Mouse (Mus musculus) gastrocnemius, postnatal 4 days (tissue): ENCODE measurements at regions not wholly inside any gene's neighbourhood (a gene's known extent, or its start where the extent isn't known, plus 50 kb on each side); places are given as distances from the start of the nearest gene placed in this dataset.
"Not testable (repeated sequence)": the region's sequence is repeated elsewhere in the genome, so short reads cannot be mapped to it uniquely, and the experiment has no call there.

ENCODE experiments used
- DNase-seq, 2 experiments: peaks; one replicate each; pipeline ENCODE4 v3.0.0; 2021 to 2022; ENCODE audit warnings: low spot score in 2 of 2, mixed read lengths in 2 of 2

DNA sequence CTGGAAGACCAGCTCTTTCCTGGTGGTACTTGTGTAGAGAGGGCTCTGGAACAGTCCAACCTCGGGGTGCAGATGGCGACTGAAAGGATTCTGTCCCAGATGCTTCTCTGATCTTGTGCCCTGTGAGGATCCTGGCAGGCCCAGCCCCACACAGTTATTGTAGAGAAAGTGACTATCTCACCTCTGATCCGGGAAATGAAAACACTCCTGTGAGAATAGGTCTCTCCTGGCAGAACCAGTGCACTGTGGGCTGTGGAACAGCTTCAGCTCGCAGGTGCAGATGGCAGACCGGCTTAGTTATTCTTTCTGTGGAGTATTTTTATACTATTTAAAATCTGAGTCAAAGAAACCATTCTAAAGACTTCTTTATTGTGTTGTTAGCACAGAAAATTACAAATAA, 742.1 kb upstream of the Marcks start:
- no peak for DNase-seq

DNA sequence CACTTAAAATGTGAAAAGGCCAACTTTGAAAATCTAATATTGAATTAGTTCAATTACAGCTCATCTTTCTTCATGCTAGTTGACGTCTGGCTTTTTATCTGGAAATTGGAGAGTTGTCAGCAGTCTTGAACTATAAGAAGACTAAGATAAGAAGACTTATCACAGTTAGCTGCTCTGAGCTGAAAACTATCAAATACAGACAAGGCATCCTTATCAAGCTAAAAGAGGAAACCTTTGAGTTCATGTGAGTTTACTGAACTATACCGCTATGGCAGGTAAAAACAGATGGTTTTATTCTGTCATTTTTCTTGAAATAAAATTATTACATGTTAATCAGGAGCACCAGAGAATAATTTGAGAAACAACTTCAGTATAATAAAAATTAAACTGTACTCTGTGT, 735.2 kb upstream of the Marcks start:
- DNase-seq: no peak

DNA sequence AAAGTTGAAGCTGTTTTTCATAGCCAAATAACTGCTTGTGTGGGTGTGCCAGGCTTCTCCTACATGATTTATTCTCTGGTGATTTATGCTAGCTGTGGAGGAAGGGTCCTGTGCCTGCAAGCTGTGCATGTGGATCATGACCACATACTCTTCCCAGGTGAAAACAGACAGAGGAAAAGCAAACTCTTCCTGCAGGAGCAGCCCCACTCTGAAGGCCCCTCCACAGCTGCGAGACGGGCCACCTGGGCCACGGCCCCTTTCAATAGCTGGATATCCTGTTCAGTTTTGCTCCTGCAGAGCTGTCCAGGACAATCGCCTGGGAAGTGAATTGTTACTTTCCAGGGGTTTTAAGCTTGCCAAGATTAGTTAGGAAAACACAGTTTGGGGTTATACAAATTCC, 722.3 kb upstream of the Marcks start:
- DNase-seq: peak in 1 of 2 experiments; percentile 37

DNA sequence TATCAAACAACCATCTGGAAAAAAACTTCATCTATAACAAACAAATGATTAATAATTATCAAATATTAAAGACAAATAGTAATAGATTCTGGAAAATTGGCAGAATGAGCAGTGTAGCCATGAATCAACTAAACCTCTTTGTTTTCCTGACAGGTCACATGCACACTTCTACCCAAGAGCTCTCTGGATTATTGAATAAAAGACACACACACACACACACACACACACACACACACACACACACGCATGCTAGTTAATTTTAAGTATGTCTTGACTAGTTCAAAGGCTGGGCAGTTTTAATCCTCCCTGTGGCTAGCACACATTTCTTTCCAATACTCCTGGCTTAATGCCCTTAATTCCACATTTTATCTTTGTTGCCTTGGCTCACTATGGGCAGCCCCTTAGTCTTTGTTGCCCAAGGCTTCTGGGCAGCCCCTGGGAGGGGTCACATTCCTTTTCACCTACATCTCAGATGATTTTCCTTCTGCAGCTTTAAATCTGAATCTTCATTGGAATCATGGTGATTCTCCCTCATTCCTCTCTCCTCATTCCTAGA, 710.6 kb upstream of the Marcks start:
- DNase-seq: no peak

DNA sequence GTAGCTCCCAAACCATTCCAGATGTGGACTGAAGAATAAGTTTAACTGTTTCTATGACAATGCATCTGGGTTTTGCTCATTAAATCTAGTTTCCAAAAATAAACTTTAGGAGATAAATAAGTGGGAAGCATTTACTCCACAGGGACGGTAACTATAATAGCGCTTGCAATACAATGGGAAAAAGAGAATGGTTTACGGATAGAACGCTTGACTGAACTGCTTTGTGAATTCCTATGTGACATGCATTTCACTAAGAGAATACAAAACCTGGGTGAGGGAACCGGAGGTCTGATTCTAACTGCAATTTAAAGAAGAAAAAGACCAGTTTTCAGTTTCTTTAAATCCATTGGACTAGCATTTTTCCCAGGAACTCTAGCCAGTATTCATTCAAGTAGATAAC, 704.1 kb upstream of the Marcks start:
- DNase-seq: no peak

DNA sequence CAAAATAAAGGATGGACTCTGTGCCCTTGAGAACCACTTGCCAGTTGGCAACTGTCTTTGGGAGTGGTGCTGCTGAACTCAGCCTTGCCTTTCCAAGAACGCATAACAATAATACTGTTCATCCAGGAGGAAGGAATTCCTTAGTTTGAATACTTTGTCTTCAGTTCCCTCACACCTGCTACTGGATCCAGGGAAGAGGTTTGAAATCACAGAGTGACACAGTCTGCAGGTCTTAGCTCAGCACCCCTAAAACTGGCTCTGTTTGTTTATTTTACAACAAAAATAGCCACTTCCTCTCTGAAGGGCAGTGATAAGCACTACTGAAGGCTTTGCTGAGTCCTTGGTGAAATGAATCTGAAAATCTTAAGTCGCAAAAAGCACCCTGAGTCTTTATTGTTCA, 703.1 kb upstream of the Marcks start:
- no peak for DNase-seq

DNA sequence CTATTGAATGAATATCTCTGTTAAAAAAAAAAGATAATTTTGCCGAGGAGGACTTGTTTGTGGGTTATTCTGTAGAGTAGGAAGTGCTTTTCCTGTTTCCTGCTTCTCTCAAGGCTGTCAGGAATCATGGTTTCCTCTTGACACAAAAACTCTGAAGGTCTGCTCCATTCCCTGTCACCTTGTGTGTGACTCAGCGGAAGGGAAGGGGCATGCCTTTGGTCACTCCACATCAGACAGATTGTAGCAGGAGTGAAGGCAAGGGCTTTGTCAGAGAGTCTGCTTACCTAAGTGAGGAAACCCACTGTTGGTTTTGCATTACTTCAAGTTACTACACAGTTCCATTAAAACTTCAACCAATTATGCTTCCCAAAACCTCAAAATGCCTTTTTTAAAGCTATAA, 699.0 kb upstream of the Marcks start:
- DNase-seq: no peak

DNA sequence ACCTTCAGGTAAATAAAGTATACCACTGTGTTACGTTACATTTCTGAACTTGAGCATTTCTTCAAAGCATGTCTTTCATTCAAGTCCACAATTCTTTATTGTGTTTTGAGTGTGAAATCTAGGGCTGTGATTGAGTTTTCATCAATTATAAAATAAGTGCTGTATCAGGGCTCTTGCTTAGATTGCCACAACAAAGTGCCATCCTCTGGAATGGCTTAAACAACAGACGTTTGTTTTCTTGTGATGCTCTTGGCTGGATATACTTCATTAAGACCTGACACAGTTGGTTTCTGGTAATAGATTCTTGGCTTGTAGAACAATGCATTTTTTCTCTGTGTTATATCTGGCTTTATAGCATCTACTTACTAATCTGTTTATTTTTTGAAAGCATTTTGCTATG, 674.3 kb upstream of the Marcks start:
- no peak for DNase-seq

DNA sequence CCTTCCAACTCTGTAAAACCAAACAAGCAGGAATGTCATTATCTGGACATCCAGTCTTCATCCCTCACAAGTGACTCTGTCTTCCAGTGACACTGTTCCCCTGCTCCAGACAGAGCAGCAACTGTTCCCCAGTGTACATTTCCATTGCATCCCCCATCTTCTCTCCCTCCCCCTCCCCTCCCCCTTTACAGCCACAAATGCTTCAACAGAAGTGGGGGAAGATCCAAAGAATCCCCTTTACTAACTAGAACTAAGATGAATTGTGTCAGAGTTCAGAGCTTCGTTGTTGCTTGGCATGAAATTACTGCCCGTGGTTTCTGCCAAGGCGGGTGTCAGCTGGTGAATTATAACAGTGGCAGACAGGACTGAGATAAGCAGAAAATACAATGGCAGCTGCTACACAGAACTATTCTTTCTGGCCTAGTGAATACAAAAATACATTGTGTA, 673.7 kb upstream of the Marcks start:
- peak in 1 of 2 experiments; percentile 31 for DNase-seq

DNA sequence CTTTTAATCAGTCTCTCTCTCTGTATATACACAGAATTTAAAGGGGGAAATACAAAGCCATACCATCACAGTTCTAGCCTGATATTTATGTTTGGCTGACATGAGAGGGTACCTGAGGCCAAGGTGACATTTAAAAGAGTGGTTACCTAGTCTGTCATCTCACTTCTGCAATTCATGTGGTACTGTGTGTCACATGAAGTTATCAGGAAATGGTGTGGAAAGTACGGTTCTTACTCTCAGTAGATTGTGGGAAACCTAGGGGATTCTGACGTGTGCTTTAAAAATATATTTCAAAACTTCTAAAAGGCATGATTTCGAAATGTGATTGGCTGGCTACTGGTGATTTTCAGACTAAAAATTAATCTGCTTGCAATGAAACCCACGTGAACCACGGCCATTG, 673.1 kb upstream of the Marcks start:
- no peak for DNase-seq

DNA sequence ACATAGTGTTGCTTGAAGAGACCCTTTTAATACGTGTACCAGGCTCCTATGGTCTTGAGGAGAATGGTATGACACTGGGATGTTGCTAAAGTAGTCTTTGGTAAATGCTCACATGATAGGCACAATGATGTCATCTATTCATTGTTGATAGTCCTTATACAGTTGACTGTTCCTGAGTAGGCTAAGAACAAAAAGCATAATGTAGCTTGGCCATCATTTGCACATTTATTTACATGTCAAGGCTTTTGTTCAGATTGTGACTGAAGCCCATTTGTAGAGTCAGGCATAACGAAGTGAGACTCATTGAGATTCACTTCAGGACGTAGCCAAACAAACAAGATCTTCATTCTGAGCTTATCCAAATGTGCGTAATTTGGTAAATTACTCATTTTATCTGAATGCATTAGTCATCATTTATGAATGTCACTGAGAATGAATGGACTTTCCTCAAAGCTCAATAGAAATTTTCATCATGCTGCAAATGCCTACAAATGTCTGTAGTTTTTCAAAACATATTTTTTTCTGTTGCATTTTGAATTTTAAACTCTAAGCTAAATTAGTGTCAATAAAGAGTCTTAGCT, 664.6 kb upstream of the Marcks start:
- DNase-seq: no peak

DNA sequence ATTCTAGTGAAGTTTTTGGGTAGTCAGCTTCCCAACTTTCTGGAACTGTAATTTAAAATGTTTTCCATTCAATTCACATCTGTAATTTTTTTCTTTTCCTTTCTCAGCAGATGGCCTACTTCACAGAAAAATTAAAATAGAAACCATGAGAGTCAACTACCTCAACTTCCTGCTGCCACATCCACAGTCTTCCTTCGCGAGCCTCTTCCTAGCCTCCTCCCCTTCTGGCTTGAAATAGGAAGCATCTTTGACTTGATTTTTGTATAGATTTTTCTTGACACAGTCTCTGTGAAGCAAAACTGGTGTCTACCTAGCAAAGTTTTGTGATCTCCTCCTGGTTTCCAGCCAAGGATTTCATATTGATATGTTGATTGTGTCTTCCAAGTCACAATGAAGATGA, 660.7 kb upstream of the Marcks start:
- DNase-seq: no peak

DNA sequence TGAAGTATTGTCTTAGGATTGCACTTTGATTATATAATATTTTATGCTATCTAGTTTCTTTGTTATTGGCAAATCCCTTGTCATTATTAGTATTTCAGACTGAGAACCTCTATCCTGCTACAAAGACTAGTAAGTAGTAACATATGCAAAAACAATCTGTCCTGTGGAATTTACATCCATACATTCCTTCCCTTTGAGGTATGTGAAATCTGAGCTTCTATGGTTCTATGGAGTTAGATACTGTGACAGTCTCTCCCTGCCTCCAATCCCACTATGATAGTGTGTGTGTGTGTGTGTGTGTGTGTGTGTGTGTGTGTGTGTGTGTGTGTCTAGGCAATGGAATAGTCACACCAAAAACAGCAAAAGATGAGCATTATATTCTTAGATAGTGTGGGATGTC, 659.6 kb upstream of the Marcks start:
- DNase-seq: no peak

DNA sequence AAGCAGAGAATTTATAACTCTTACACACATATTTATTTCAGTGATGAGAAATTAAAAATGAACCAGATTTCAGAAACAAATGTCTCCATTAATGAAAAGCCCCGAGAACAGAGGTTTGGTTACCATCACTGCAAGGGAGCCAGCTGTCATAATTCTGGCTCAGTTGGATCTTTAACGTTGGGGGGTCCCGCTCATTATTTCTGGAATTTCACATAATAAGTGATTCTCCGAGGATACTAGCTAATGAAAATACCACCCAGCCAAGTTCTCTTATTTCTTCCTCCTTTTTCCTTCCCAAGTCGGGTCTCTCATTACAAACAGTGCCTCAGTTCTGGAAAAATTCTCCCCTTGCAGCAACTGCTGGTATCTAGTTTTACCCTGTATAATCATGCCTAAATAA, 659.0 kb upstream of the Marcks start:
- no peak for DNase-seq

DNA sequence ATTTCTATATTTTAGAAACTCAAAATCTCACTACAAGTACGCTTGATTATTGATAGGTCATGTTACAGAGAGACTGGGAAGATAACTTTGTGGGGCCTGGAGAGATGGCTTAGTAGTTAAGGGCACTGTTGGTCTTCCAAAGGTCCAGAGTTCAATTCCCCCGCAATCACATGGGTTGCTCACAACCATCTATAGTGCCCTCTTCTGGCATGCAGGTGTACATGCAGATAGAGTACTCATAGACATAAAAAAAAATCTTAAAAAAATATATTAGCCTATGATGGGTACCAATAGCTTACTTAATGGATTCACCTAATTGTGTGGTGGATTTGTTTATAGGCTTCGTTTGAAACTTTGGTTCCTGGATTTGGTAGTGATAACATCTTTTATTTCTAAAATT, 654.2 kb upstream of the Marcks start:
- DNase-seq: no peak

DNA sequence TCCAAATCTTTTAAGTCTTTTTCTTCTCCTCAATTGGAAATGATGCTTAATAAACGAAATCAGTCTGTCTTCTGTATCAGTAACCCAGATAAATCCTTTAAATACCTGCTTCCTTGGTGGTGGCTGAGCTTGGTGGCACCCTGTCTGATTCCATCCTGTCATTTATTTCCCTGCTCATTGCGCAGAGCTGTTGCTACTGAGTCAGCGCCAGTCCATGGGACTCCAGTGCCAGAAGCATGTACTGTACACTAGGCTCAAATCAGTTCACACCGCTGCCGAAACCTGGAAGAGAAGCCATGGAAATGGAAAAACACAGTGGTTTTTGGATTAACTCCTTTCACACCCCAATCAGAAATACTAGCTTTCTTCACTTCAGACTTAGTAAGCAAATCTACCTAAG, 649.3 kb upstream of the Marcks start:
- no peak for DNase-seq

DNA sequence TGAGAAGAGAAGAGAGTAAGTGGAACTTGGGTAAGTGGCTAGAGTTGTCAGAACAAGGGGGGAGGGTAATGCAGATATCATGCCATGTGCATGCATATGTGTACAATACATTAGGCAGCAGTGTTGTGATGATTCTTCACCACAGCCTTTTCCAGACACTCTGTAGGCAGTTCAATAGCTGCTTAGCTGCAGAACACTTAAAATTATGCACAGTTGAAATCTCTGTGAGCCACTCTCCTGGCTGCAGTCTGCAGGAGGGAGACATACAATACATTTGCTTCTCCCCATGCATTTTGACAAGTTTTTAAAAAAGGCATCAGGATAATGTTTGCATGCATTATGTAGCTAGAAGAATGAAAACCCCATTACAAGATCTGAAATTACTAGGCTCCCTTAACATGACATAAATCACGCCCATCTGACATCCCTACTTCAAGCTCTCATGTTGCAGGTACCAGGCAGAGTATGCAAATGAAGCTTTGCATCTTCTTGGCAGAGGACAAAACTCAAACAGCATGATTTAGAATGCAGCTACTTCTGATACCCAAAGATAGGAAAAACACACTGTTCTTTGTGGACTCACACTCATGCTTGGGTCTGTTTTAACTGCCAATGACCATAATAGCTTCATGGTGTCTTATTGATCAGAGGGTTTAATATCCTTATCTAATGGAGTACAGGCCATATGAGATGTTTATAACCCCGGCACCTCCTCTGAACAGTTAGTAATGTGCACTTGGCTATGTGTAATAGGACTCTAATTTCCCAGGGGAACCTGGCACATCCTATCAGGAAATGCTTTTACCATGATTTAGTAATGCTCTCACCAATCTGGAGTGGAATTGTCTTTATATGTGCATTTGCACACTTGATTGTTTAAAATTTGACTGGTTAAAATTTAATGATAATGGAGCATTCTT, 640.9 kb upstream of the Marcks start:
- no peak for DNase-seq

DNA sequence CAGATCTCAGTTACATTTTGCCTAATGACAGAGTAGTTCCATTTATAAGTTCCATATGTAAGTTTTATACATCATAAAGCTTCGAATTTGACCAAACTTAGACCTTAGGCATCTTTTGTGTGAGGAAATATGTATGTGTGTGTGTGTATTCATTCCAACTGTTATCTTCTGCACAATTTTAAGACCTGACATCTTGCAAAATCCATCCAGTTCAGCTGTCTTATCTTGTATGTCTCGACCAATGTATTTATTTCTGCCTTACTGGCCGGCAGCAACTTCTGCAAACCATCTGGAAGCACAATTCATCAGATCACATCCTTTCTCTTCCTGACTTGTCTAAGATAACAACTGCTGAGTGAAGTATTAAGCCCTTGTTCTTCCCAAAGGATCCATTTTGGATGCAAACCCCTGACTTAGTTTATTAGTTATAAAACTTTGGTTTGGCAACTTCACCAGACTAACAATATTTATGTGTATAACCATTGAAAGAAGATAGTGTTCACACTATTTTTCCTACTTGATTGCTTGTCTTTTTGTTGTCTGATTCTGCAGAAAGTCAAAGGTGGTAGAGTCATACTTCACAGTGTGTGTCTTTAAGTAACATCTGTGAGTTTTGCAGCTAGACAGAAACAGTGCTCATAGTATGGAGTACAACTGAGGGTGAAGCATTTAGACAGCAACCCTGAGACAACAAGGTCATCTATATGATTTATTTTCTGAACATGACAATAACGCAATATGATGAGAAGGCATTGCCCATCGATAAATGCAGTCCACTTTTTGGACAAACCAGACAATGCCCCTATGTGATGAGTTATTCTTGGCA, 622.0 kb upstream of the Marcks start:
- DNase-seq: no peak

DNA sequence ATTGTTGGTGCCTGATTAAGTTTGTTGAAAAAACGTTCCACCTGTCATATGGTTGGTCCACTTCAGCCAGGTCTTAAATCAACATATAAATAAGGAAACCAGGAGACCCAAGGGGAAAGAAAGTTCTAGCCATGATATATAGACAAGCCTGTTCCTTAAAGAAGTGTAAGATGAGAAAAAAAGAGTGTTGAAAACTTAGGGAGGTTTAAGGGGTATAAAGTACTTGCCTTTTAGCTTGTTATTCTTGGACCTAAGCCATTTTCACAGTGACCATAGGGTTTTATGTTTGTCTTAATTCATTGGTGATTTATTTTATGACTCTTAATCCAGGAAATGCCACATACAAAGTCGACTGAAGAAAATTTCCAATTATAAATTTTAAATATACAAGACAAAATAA, 602.9 kb upstream of the Marcks start:
- DNase-seq: no peak

DNA sequence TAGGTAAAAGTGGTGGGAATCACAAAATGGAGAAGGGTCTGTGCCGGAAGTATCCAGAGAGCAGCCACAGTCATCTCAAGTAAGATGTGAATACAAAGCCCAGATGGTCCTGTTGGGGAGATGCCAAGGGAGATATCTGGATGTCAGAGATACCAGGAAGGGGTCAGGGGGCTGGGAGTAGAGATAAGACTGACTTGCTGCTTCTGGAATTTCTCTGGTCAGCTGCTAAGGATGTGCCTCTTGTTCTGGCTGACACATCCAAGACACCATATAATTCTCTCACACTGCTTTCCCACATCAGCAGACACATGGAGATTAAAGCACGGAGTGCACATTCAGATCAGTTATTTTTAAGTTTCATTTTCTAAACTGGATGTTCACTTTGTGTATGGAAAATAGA, 600.3 kb upstream of the Marcks start:
- DNase-seq: no peak

DNA sequence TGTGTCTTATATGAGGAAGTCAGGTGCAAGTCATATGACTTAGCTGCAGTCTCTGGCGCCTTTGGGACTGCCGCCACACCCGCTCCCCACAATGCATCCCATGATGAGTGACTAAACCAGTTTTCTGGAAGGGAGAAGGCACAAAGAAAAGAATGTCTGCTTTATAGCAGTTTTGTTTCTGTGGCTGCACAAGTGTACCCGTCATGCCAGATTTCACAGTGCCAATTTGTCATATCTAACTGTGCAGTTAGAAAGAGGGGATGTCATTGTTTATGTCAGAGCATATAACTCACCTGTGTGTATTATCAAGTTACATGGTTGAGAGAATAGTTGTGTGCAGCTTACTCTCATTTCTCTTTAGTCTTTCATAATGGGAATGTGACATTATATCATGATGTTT, 586.9 kb upstream of the Marcks start:
- DNase-seq: no peak

DNA sequence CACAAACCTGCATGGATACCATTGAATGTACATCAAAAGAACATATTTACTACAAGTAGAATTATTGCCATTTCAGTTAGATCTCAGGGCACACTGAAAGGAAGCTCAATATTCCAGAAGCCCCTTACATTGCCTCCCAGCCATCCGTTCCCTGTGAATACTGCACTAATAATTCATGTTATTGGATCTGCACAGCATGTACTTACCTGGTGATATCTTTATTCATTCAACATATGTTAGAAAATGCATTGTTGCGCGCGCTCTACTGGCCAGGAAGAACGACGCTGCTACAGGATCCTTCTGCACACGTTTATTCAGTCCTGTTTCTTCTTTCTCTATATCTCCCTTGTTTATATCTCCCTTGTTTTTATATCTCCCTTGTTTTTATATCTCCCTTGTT, 586.3 kb upstream of the Marcks start:
- not testable (repeated sequence) for DNase-seq
